Mouse (Mus musculus) liver, embryonic 14.5 days (tissue): ENCODE measurements at regions not wholly inside any gene's neighbourhood (a gene's known extent, or its start where the extent isn't known, plus 50 kb on each side); places are given as distances from the start of the nearest gene placed in this dataset. TPM values are rescaled to one million over a fixed set of nuclear protein-coding genes. Genes with fewer than 3 reads are reported as not detected.

Experiments used
- ATAC-seq: fragments of 200-750 bp; cut with Nextera tagmentation; 2 replicates; pipeline ENCODE4 v1.8.0; 2017; ENCODE audit warnings: moderate number of reproducible peaks, mild to moderate bottlenecking, moderate library complexity; ENCODE audit not compliant: insufficient read depth
- DNase-seq, 3 experiments: peaks; one replicate each; pipeline ENCODE4 v3.0.0-alpha.2; 2012 to 2013; ENCODE audit warnings: low read depth in 3 of 3, low spot score in 3 of 3
- H3K27ac ChIP-seq: fragments of 300-500 bp; sonication (generic); 2 replicates; pipeline ENCODE4 v1.5.1; 2014; ENCODE audit warnings: moderate library complexity, mild to moderate bottlenecking, control low read depth, inconsistent platforms
- H3K27me3 ChIP-seq: fragments of 300-500 bp; sonication (generic); 2 replicates; pipeline ENCODE4 v1.6.1; 2014; ENCODE audit warnings: mild to moderate bottlenecking, low read length, moderate library complexity; ENCODE audit not compliant: control insufficient read depth, insufficient read depth
- H3K36me3 ChIP-seq: fragments of 300-500 bp; sonication (generic); replicated peaks from 2 replicates; pipeline ENCODE4 v1.6.1; 2014; ENCODE audit warnings: low read depth; ENCODE audit not compliant: control insufficient read depth, insufficient read depth
- H3K4me1 ChIP-seq, 2 experiments: fragments of 200-500 bp in 1 of 2; fragments of 300-500 bp in 1 of 2; sonication (generic) in 1 of 2; replicated peaks; 2 replicates each; pipeline ENCODE4 v1.6.1; 2012 to 2014; ENCODE audit warnings: antibody characterized with exemption in 1 of 2, inconsistent platforms in 1 of 2, low read length in 1 of 2; ENCODE audit not compliant: control insufficient read depth in 2 of 2, insufficient read depth in 2 of 2
- H3K4me2 ChIP-seq: fragments of 300-500 bp; sonication (generic); 2 replicates; pipeline ENCODE4 v1.6.1; 2014; ENCODE audit warnings: low read depth, mild to moderate bottlenecking, control low read depth, moderate library complexity
- H3K4me3 ChIP-seq, 2 experiments: fragments of 200-500 bp in 1 of 2; fragments of 300-500 bp in 1 of 2; sonication (generic) in 1 of 2; 2 replicates each; pipeline ENCODE4 v1.5.1; 2012 to 2014; ENCODE audit warnings: low read depth in 2 of 2, low read length in 2 of 2, mild to moderate bottlenecking in 2 of 2, control low read depth in 1 of 2, inconsistent platforms in 1 of 2, moderate library complexity in 1 of 2; ENCODE audit not compliant: insufficient read depth in 1 of 2
- H3K9ac ChIP-seq: fragments of 300-500 bp; sonication (generic); replicated peaks from 2 replicates; pipeline ENCODE4 v1.6.1; 2014; ENCODE audit warnings: mild to moderate bottlenecking, control low read depth, moderate library complexity
- H3K9me3 ChIP-seq: fragments of 300-500 bp; sonication (generic); 2 replicates; pipeline ENCODE4 v1.6.1; 2016; ENCODE audit warnings: low read length, mixed read lengths; ENCODE audit not compliant: control insufficient read depth
- CTCF ChIP-seq: IDR thresholded peaks from 2 replicates; pipeline ENCODE4 v1.5.1; 2016; ENCODE audit warnings: antibody characterized with exemption, low read depth, control low read depth
- EP300 ChIP-seq: IDR thresholded peaks from 2 replicates; pipeline ENCODE4 v1.6.1; 2016; ENCODE audit warnings: antibody characterized with exemption, low read depth
- WGBS: fragments of 180-500 bp; shearing (Covaris S2); extraction: QIAGEN DNeasy Blood & Tissue Kit; methylation state at CpG from one replicate; pipeline ENCODE4 v1.1.7; 2014; ENCODE audit not compliant: insufficient replicate concordance; 5-methylcytosine and 5-hydroxymethylcytosine counted together
- microRNA-seq: library from miRNA; unstranded; fragments of <30 nt; microRNA quantifications from one replicate; pipeline ENCODE4, GENCODE M21; 2016

GRCm38 (mm10) chr16:50673339-50673738 is 82.4 kb upstream of the Ccdc54 start:
- no peaks in the 10 kb centered on the region for H3K27me3 ChIP-seq
- no peaks in the 10 kb centered on the region for H3K4me1 ChIP-seq
- no peak for TF ChIP-seq CTCF
- no peak for TF ChIP-seq EP300
- 59% methylated on average over 5 of the region's 5 CpGs for WGBS
- H3K27ac ChIP-seq: no peak overlapping the region
- no peak overlapping the region for H3K9ac ChIP-seq
- DNase-seq (no peak), ATAC-seq (no peak)
- H3K36me3 ChIP-seq: no peaks in the 10 kb centered on the region
- H3K4me3 ChIP-seq: no peak overlapping the region
- no peak overlapping the region for H3K4me2 ChIP-seq
- H3K9me3 ChIP-seq: no peaks in the 10 kb centered on the region

- Histone ChIP-seq H3K9me3 (no peaks in the 10 kb centered on the region), H3K9ac (no peak overlapping the region), H3K4me1 (no peaks in the 10 kb centered on the region), H3K4me2 (no peak overlapping the region), H3K27me3 (no peaks in the 10 kb centered on the region), H3K27ac (no peak overlapping the region), H3K4me3 (no peak overlapping the region), H3K36me3 (no peaks in the 10 kb centered on the region)
- no peak for TF ChIP-seq CTCF
- TF ChIP-seq EP300: no peak
- 53% methylated on average over 5 of the region's 5 CpGs for WGBS
- ATAC-seq (no peak), DNase-seq (no peak)
These were observed 81.8 kb upstream of the Ccdc54 start for GRCm38 (mm10) chr16:50672713-50673112.

GRCm38 (mm10) chr16:50671170-50671569 is 80.2 kb upstream of the Ccdc54 start:
- TF ChIP-seq CTCF (no peak), EP300 (no peak)
- ATAC-seq (no peak), DNase-seq (no peak)
- Histone ChIP-seq H3K27ac (no peak overlapping the region), H3K4me1 (no peaks in the 10 kb centered on the region), H3K9me3 (no peaks in the 10 kb centered on the region), H3K9ac (no peak overlapping the region), H3K27me3 (no peaks in the 10 kb centered on the region), H3K4me3 (no peak overlapping the region), H3K36me3 (no peaks in the 10 kb centered on the region), H3K4me2 (no peak overlapping the region)
- 62% methylated on average over 5 of the region's 5 CpGs for WGBS

GRCm38 (mm10) chr16:50664240-50664639 is 73.3 kb upstream of the Ccdc54 start:
- DNase-seq (no peak), ATAC-seq (no peak)
- H3K4me3 ChIP-seq: no peak overlapping the region
- H3K4me1 ChIP-seq: no peaks in the 10 kb centered on the region
- H3K27ac ChIP-seq: no peak overlapping the region
- WGBS: 20% methylated on average over 2 of the region's 2 CpGs
- H3K9me3 ChIP-seq: no peaks in the 10 kb centered on the region
- no peak overlapping the region for H3K4me2 ChIP-seq
- no peak for TF ChIP-seq EP300
- no peak for TF ChIP-seq CTCF
- H3K9ac ChIP-seq: no peak overlapping the region
- H3K27me3 ChIP-seq: no peaks in the 10 kb centered on the region
- H3K36me3 ChIP-seq: no peaks in the 10 kb centered on the region

Small RNA genes lying in the stretch of these regions (microRNA-seq; reads per million reads assigned to microRNA genes)
- gene Mir6363: not detected
